Mouse (Mus musculus): ENCODE results near the gene St6galnac4. TPM values are rescaled to one million over a fixed set of nuclear protein-coding genes. Genes with fewer than 3 reads are reported as not detected.

St6galnac4 gene
- polyA plus RNA-seq, 1 experiment from 2014 or later: 15.9 TPM

GRCm38 (mm10) chr2:32591249-32591648 is 4.4 kb downstream of the St6galnac4 start:
- H3K4me1 ChIP-seq: peaks cover 28% of the 10 kb centered on the region
- H3K4me3 ChIP-seq: no peak overlapping the region
- WGBS: 82% methylated on average over 6 of the region's 6 CpGs
- peaks cover 9% of the 10 kb centered on the region; the same call in 1 of the 2 replicates for H3K27me3 ChIP-seq (ENCODE audit: low read depth, poor library complexity, severe bottlenecking)
- H3K36me3 ChIP-seq: peaks cover 3% of the 10 kb centered on the region; the same call in 1 of the 2 replicates
- no peak overlapping the region for H3K27ac ChIP-seq (replicated peaks)
- DNase-seq (ENCODE audit: low spot score): no peak
- no peaks in the 10 kb centered on the region for H3K9me3 ChIP-seq (replicated peaks)

GRCm38 (mm10) chr2:32596725-32597124 is 9.8 kb downstream of the St6galnac4 start:
- 91% methylated on average over 13 of the region's 13 CpGs for WGBS
- Histone ChIP-seq H3K27me3 (ENCODE audit: low read depth, poor library complexity, severe bottlenecking) (no peaks in the 10 kb centered on the region), H3K4me3 (no peak overlapping the region), H3K4me1 (peaks cover 6% of the 10 kb centered on the region), H3K9me3 (replicated peaks) (no peaks in the 10 kb centered on the region), H3K36me3 (peaks cover 3% of the 10 kb centered on the region; the same call in 1 of the 2 replicates), H3K27ac (replicated peaks) (no peak overlapping the region)
- no peak for DNase-seq (ENCODE audit: low spot score)

GRCm38 (mm10) chr2:32597248-32597647 is 10.4 kb downstream of the St6galnac4 start:
- 86% methylated on average over 5 of the region's 5 CpGs for WGBS
- no peaks in the 10 kb centered on the region for H3K9me3 ChIP-seq (replicated peaks)
- no peaks in the 10 kb centered on the region for H3K27me3 ChIP-seq (ENCODE audit: low read depth, poor library complexity, severe bottlenecking)
- H3K4me3 ChIP-seq: no peak overlapping the region
- H3K36me3 ChIP-seq: peaks cover 3% of the 10 kb centered on the region; the same call in 1 of the 2 replicates
- 0 out of 2 replicates have a peak overlapping the region, but pooled peaks have one; percentile 6 for H3K27ac ChIP-seq (replicated peaks)
- DNase-seq (ENCODE audit: low spot score): no peak
- peaks cover 11% of the 10 kb centered on the region for H3K4me1 ChIP-seq

DNA sequence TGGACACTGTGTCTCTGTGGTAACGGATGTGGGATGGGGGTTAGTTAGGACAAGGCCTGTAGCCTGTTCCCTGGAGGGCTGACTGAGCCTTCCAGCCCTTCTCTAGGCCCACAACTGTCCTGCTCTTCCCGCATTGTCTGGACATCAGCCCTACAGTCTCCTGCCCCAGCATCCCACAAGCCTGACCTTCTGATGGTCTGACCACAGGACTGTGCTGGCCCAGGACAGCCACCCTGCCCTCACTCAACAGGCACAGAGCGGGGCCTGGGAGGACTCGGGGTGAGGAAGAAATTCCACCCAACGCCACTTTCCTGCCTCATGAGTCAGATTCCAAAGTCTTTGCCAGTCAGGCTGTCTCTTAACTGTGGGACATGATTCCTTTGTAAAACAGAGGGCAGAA is 10.8 kb downstream of the St6galnac4 start:
- H3K27ac ChIP-seq (replicated peaks): peak overlapping the region; percentile 6; the same call in 1 of the 2 replicates
- peaks cover 16% of the 10 kb centered on the region for H3K4me1 ChIP-seq
- H3K9me3 ChIP-seq (replicated peaks): no peaks in the 10 kb centered on the region
- H3K27me3 ChIP-seq (ENCODE audit: low read depth, poor library complexity, severe bottlenecking): no peaks in the 10 kb centered on the region
- H3K36me3 ChIP-seq: peaks cover 3% of the 10 kb centered on the region; the same call in 1 of the 2 replicates
- 93% methylated on average over 5 of the region's 5 CpGs for WGBS
- no peak for DNase-seq (ENCODE audit: low spot score)
- no peak overlapping the region for H3K4me3 ChIP-seq

- H3K27ac ChIP-seq (replicated peaks): no peak overlapping the region
- DNase-seq (ENCODE audit: low spot score): no peak
- WGBS: 95% methylated on average over 8 of the region's 8 CpGs
- no peak overlapping the region for H3K4me3 ChIP-seq
- no peaks in the 10 kb centered on the region for H3K9me3 ChIP-seq (replicated peaks)
- H3K4me1 ChIP-seq: peaks cover 17% of the 10 kb centered on the region
- no peaks in the 10 kb centered on the region for H3K27me3 ChIP-seq (ENCODE audit: low read depth, poor library complexity, severe bottlenecking)
- peaks cover 3% of the 10 kb centered on the region; the same call in 1 of the 2 replicates for H3K36me3 ChIP-seq
These were observed 11.6 kb downstream of the St6galnac4 start for GRCm38 (mm10) chr2:32598506-32598905.

DNA sequence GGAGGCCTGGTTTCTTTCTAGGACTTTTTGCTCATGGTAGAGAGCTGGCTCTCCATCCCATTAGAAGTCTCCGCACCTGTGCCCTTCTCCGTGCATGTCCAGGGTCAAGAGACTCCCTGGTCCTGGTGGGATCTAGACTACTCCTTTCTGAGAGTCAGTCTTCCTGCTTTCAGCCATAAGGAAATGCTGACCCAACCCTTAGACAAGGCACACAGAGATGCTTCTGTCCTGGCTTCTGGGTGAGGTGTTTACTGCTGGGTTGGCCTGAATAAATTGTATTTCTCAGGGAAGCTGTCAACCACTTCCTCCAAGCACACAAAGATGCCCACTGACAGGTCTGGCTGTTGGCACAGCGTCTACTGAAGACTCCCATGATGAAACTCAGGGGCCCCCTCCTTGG is 12.5 kb downstream of the St6galnac4 start, which contains the start of gene St6galnac6:
Gene St6galnac6 (plus strand): TSS at position 301 of the 400 bp plus-strand sequence.
- Histone ChIP-seq H3K4me1 (peaks cover 17% of the 10 kb centered on the region), H3K27me3 (ENCODE audit: low read depth, poor library complexity, severe bottlenecking) (no peaks in the 10 kb centered on the region), H3K27ac (replicated peaks) (no peak within 1 kb of the TSS), H3K9me3 (replicated peaks) (no peaks in the 10 kb centered on the region), H3K36me3 (no peaks in the 10 kb centered on the region), H3K4me3 (no peak within 1 kb of the TSS)
- 97% methylated on average over 3 of the region's 3 CpGs for WGBS
- no peak for DNase-seq (ENCODE audit: low spot score)

DNA sequence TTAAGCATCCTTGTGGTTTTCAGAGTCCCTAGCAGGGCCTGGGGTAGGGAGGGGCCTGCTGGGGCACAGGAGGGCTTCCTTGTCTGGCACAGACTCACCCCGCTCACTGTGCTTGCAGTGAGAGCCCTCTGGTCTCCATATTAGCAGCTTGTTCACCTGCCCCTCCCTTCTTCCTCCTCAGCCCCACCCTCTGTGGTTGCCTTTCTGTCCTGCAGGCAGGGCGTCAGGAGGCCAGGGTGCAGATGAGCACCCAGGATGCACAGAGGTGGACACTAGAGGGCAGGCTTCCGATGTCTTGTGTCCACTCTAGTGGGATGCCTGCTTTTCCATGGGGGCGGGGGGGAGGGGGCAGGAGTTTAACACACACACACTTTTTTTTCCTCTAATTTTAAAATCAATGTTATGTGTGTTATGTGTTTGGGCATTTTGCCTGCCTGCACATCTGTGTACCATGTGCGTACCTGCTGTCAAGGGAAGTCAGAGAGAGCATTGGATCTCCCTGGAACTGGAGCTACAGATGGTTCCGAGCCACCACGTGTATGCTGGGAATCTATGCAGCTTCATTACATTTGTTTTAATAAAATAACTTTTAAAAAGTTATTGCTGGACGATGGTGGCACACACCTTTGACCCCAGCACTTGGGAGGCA is 14.6 kb downstream of the St6galnac4 start:
- WGBS: 36% methylated on average over 8 of the region's 8 CpGs
- Histone ChIP-seq H3K9me3 (replicated peaks) (no peaks in the 10 kb centered on the region), H3K36me3 (no peaks in the 10 kb centered on the region), H3K27me3 (ENCODE audit: low read depth, poor library complexity, severe bottlenecking) (no peaks in the 10 kb centered on the region), H3K4me3 (no peak overlapping the region), H3K27ac (replicated peaks) (0 out of 2 replicates have a peak overlapping the region, but pooled peaks have one; percentile 9), H3K4me1 (peaks cover 19% of the 10 kb centered on the region)
- DNase-seq (ENCODE audit: low spot score): no peak

DNA sequence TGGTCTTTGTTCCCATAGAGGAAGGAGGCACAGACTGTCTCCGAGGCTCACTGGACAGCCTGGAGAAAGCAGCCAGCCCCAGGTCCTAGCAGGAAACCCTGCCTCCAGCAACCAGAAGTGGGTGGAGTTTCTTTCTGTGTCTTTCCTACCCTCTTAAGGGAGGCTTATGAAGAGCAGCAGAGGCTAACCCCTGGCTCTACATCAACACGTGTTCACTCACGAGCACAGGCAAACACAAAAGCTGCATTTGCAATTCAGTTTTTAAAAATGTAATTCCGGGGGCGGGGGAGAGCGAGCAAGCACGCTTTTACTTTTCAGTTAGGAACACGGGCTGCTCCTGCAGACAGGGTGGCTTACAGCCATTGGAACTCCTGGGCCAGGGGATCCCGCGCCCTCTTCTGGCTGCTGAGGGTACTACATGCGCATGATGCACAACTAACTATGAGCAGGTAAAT is 15.7 kb downstream of the St6galnac4 start:
- Histone ChIP-seq H3K36me3 (no peaks in the 10 kb centered on the region), H3K4me3 (peak overlapping the region; percentile 50), H3K9me3 (replicated peaks) (no peaks in the 10 kb centered on the region), H3K27ac (replicated peaks) (peak overlapping the region; percentile 64), H3K27me3 (ENCODE audit: low read depth, poor library complexity, severe bottlenecking) (peaks cover 4% of the 10 kb centered on the region), H3K4me1 (peaks cover 30% of the 10 kb centered on the region)
- WGBS: 1% methylated on average over 11 of the region's 11 CpGs
- DNase-seq (ENCODE audit: low spot score): peak; percentile 89

DNA sequence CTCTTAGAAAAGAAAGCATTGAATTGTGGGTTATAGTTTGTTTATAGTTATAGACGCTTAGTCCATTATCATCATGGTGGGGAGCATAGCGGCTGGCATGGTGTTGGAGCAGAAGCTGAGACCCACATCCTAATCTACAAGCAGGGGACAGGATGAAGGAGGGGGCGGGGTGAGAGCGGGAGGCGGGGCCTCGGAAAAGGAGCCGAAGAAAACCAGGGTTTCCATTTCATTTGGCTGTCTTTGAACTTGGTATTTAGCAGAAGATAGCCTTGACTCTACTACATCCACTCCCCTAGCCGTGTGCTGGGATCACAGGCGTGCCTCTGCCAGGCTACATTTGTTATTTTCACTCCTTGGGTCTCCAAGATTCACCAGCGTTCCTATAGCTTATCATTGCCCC is 17.7 kb downstream of the St6galnac4 start:
- H3K4me1 ChIP-seq: peaks cover 45% of the 10 kb centered on the region
- H3K36me3 ChIP-seq: no peaks in the 10 kb centered on the region
- WGBS: 55% methylated on average over 10 of the region's 10 CpGs
- peaks cover 12% of the 10 kb centered on the region for H3K27me3 ChIP-seq (ENCODE audit: low read depth, poor library complexity, severe bottlenecking)
- no peaks in the 10 kb centered on the region for H3K9me3 ChIP-seq (replicated peaks)
- no peak overlapping the region for H3K4me3 ChIP-seq
- H3K27ac ChIP-seq (replicated peaks): no peak overlapping the region
- DNase-seq (ENCODE audit: low spot score): no peak

DNA sequence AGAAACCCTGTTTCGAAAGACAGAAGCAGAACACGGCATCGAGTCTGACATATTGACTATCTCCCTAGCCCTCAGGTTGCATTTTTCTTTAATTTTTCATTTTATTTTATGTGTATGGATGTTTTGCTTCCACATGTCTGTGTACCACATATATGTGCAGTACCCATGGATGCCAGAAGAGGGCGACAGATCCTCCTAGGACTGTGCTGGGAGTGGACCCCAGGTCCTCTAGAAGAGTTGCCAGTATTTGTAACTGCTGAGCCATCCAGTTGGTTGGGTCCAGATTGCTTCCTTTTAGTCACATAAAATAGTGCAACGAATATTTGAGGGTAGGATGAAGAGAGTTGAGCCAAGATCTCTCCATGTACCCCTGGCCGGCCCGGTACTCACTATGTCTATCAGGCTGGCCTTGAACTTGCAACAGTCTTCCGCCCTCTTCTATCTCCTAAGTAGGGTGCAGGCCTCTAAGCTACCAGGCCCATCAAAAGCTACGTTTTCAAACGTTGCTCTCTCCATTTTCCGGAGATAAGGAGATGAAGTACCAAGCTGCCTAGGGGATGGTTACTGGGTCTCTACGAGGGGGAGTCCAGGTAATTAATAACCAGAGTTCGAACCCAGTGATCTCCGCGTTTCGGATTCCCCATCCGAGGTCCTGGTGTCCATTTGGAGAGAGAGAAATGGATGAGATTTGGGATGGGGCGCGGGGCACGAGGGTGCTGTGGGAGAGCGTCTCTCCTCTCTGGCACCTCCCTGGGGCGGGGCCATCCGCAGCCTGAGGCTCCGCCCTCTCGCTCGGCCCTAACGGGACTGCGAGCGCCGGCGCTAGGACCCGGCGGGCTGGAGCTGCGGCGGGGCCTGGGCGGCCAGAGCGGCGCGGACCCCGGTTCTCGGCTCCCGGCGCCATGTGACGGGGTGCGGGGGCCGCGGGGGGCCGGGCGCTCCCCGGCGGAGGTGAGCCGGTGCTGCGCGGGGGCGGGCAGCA is 19.6 kb downstream of the St6galnac4 start:
- Histone ChIP-seq H3K9me3 (replicated peaks) (no peaks in the 10 kb centered on the region), H3K4me3 (peak overlapping the region; percentile 78), H3K36me3 (no peaks in the 10 kb centered on the region), H3K27me3 (ENCODE audit: low read depth, poor library complexity, severe bottlenecking) (peaks cover 12% of the 10 kb centered on the region), H3K4me1 (peaks cover 52% of the 10 kb centered on the region), H3K27ac (replicated peaks) (peak overlapping the region; percentile 89)
- 12% methylated on average over 55 of the region's 55 CpGs for WGBS
- DNase-seq (ENCODE audit: low spot score): peak; percentile 83

GRCm38 (mm10) chr2:32607262-32607947 is 20.5 kb downstream of the St6galnac4 start:
- DNase-seq (ENCODE audit: low spot score): peak; percentile 58
- 7% methylated on average over 34 of the region's 34 CpGs for WGBS
- Histone ChIP-seq H3K4me3 (peak overlapping the region; percentile 78), H3K27me3 (ENCODE audit: low read depth, poor library complexity, severe bottlenecking) (peaks cover 12% of the 10 kb centered on the region), H3K9me3 (replicated peaks) (no peaks in the 10 kb centered on the region), H3K27ac (replicated peaks) (peak overlapping the region; percentile 89), H3K4me1 (peaks cover 42% of the 10 kb centered on the region), H3K36me3 (peaks cover 3% of the 10 kb centered on the region; the same call in 1 of the 2 replicates)

Data from midbrain, embryonic 10.5 days (tissue).